Mouse (Mus musculus) lung, postnatal 0 days (tissue): ENCODE data around the gene Pfkfb3.

ENCODE experiments used
- CTCF ChIP-seq: IDR thresholded peaks from 2 replicates; pipeline ENCODE4 v1.5.1; 2016; ENCODE audit warnings: antibody characterized with exemption, mild to moderate bottlenecking
- EP300 ChIP-seq: IDR thresholded peaks from 2 replicates; pipeline ENCODE4 v1.6.1; 2016; ENCODE audit warnings: antibody characterized with exemption, mild to moderate bottlenecking, control low read depth

DNA sequence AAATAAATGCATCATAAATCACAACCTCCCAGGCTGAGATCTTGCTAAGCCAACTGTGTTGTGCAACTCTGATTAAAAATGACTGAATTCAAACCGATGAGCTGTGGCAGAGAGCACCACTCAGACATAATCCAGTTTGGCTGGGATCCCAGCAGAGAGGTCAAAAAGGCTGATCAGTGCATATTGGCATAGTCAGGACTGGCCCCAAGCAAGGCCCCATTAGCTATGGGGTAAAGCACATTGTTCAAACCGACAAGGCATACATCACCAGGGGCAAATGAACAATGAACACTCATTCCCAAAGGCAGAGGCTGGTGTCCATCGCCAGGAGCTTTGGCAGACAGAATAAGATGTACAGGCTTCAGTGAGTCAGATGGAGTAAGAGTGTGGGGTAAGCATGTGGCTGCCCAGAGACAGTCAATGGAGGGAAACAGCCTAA is 89.2 kb downstream of the Pfkfb3 start:
- no peak for TF ChIP-seq CTCF
- TF ChIP-seq EP300: no peak
